Mouse (Mus musculus) kidney, adult 2 months (tissue): Measurements from ENCODE around the gene Trio.

Experiments used
- CTCF ChIP-seq: fragments of 200-500 bp; conservative IDR thresholded peaks from 2 replicates; pipeline ENCODE4 v1.5.1; 2011; ENCODE audit warnings: low read depth, mild to moderate bottlenecking, control low read depth, low read length, moderate library complexity, mixed read lengths; ENCODE audit not compliant: insufficient read depth, insufficient read length
- POLR2A ChIP-seq: fragments of 200-500 bp; IDR thresholded peaks from one replicate; pipeline ENCODE4 v1.6.1; 2011; ENCODE audit warnings: low read depth, low read length, control low read depth

DNA sequence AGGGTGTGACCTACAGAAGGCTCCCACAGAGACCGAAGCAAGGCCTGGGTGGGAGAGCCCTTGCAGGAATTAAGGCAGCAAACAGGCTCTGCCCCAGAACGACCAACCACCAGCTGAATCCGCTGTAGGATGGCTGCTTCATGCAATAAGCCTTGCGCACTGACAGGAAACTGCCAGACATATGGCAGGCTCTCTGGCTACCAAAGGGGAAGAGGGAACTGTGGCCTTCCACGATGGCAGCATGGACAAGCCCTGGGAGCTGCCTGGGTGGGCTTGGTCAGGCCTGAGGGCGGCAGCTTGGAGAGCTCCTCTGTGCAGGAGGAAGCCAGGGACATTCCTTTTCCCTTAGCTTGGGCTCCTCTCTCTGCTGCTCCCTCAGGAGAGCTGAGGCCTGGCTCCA, 159.6 kb downstream of the Trio start:
- TF ChIP-seq CTCF: no peak
- no peak for TF ChIP-seq POLR2A
